Mouse (Mus musculus): ENCODE data around the gene Cnfn.
"Not testable (repeated sequence)": the region's sequence is repeated elsewhere in the genome, so short reads cannot be mapped to it uniquely, and the experiment has no call there.

Gene Cnfn

DNA sequence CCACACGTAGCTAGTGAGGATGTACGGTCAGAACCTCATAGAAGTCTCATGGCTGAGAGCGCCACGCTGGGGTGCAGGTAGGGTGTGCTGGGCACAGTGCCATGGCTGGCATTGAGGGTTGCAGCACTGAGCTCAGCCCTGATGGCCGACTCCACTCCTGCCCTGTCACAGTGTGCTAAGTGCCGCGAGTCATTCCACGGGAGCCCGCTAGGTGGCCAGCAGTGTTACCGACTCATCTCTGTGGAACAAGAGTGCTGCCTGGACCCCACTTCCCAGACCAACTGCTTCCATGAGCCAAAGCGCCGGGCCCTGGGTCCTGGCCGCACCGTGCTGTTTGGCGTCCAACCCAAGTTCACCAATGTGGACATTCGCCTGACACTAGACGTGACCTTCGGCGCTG is 6.4 kb downstream of the Cnfn start:
- no peaks in the 10 kb centered on the region for H3K27me3 ChIP-seq (ENCODE audit: control insufficient read depth, insufficient read depth, low read length, poor library complexity, severe bottlenecking)
- no peak for DNase-seq (ENCODE audit: low read depth, low spot score)
- H3K36me3 ChIP-seq (ENCODE audit: control insufficient read depth, insufficient read depth, low read length, poor library complexity, severe bottlenecking), result no peaks in the 10 kb centered on the region

DNA sequence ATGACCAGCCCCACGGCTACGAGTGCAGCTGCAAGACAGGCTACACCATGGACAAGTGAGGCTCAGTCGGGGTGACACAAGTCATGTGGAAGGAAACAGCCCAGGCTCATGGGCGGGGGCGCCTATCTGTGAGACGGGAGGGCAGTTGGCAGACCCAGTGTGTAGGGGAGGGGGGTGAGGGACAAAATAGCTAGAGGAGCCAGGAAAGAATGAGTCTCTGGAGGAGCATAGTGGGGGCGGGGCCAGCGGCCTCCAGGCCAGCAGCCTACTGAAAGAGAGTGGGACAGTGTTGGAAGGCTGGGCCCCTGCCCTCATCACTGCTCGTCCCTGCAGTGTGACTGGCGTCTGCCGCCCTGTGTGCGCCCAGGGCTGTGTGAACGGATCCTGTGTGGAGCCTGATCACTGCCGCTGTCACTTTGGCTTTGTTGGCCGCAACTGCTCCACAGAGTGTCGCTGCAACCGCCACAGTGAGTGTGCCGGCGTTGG is 10.8 kb downstream of the Cnfn start:
- Histone ChIP-seq H3K36me3 (ENCODE audit: control insufficient read depth, insufficient read depth, low read length, poor library complexity, severe bottlenecking) (no peaks in the 10 kb centered on the region), H3K27me3 (ENCODE audit: control insufficient read depth, insufficient read depth, low read length, poor library complexity, severe bottlenecking) (no peaks in the 10 kb centered on the region)
- no peak for DNase-seq (ENCODE audit: low read depth, low spot score)

DNA sequence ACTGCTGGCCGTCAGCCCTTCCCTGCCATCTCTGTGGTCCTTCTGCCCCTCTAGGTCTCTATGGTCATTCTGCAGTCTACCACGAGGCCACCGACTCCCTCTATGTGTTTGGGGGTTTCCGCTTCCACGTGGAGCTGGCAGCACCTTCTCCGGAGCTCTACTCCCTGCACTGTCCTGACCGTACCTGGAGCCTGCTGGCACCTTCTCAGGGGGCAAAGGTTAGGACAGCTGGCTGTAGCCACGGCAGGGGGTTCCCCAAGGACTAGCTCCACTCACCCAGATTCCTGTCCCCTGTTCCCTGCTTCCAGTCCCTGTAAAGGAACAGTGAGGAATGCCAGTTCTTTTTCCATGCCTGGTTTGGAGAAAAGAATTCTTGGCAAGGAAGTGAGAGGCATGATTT is 20.7 kb downstream of the Cnfn start:
- DNase-seq (ENCODE audit: low read depth, low spot score), result no peak
- H3K27me3 ChIP-seq (ENCODE audit: control insufficient read depth, insufficient read depth, low read length, poor library complexity, severe bottlenecking), result no peaks in the 10 kb centered on the region
- no peaks in the 10 kb centered on the region for H3K36me3 ChIP-seq (ENCODE audit: control insufficient read depth, insufficient read depth, low read length, poor library complexity, severe bottlenecking)

DNA sequence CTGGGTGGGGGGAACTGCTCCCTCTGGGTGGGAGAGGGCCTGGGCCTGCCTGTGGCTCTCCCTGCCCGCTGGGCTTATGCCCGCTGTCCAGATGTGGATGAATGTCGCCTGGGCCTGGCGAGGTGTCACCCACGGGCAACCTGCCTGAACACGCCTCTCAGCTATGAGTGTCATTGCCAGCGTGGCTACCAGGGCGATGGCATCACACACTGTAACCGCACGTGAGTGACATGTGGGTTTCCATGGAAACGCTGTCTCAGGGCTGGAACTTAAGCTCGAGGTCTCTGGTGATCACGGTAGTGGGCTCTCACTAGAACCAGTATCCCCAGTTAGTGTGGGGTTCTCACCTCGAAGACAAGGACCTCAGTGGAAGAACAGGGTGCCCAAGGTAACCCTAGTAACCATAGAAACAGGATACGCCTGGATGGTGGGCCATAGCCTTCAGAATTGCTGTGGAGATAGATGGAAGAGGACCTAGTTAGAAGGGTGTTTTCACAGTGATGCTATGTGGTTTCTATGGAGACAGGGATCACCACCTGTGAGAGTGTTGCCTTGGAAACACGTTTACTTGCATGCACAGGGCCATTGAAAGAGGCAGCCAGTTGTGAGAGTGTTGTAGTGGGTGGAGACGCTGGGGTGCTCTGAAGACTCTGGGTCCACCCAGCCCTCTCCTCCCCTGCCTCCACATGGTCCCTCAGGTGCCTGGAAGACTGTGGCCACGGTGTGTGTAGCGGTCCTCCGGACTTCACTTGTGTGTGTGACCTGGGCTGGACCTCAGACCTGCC is 28.3 kb downstream of the Cnfn start:
- no peaks in the 10 kb centered on the region for H3K27me3 ChIP-seq (ENCODE audit: control insufficient read depth, insufficient read depth, low read length, poor library complexity, severe bottlenecking)

DNA sequence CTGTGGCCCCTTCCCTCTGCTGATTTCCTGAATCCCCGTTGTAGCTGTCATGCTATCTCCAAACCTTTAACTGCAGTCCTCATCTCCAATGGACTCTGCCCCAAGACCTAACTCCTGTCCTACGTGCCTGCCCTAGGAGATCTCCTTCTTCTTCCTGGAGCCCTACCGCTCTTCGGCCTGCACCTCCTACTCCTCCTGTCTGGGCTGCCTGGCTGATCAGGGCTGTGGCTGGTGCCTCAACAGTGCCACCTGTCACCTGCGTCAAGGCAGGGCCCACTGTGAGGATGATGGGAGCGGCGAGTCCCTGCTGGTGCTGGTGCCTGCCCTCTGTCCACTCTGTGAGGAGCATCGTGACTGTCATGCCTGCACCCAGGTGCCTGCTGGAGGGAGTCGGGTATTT is 30.2 kb downstream of the Cnfn start:
- H3K36me3 ChIP-seq (ENCODE audit: control insufficient read depth, insufficient read depth, low read length, poor library complexity, severe bottlenecking), result no peaks in the 10 kb centered on the region
- H3K27me3 ChIP-seq (ENCODE audit: control insufficient read depth, insufficient read depth, low read length, poor library complexity, severe bottlenecking), result no peaks in the 10 kb centered on the region
- no peak for DNase-seq (ENCODE audit: low read depth, low spot score)

More for the DNA sequence above, 28.3 kb downstream of the Cnfn start:
- no peaks in the 10 kb centered on the region for H3K36me3 ChIP-seq (ENCODE audit: control insufficient read depth, insufficient read depth, low read length, poor library complexity, severe bottlenecking)
- DNase-seq (ENCODE audit: low read depth, low spot score), result no peak

DNA sequence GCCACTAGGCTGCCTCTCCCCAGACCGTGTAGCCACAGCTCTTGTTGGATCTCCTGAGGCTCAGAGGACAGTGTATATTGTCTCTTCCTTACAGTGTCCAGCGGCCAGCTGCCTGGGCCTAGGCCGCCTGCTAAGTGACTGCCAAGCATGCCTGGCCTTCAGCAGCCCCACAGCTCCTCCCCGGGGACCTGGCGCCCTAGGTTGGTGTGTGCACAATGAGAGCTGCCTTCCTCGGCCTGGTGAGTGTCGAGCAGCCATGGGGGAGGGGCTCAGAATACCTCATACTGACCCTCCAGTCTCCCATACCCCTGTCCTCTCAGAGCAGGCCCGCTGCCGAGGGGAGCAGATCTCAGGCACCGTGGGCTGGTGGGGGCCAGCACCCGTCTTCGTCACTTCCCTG is 35.1 kb downstream of the Cnfn start:
- H3K36me3 ChIP-seq (ENCODE audit: control insufficient read depth, insufficient read depth, low read length, poor library complexity, severe bottlenecking), result no peaks in the 10 kb centered on the region
- no peaks in the 10 kb centered on the region for H3K27me3 ChIP-seq (ENCODE audit: control insufficient read depth, insufficient read depth, low read length, poor library complexity, severe bottlenecking)
- DNase-seq (ENCODE audit: low read depth, low spot score), result no peak

DNA sequence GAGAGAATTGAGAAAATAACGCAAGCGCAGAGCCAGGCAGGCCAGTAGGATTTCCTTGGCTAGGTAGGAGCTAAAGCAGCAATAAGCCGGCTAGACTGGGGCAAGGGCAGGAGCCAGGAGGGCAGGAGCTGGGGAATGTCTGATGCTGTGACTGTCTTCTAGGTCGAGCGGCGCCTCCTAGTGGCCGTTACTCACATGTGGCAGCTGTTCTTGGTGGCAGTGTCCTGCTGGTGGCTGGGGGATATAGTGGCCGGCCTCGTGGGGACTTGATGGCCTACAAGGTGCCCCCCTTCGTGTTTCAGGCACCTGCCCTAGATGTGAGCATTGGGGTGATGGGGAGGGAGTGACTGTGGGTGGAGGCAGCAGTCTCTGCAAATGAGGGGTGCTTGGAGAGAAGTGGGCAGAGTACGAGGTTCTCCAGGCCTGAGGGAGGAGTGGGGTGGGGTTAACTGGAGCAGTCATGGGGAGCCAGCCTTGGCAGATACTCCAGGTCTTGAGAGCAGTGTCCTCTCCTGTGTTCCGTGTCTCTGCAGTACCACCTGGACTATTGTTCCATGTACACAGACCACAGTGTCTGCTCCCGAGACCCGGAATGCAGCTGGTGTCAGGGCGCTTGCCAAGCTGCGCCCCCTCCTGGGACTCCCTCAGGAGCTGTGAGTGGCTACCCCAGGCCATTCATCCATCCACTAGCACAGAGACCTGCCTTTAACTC is 35.8 kb downstream of the Cnfn start:
- Histone ChIP-seq H3K27me3 (ENCODE audit: control insufficient read depth, insufficient read depth, low read length, poor library complexity, severe bottlenecking) (no peaks in the 10 kb centered on the region), H3K36me3 (ENCODE audit: control insufficient read depth, insufficient read depth, low read length, poor library complexity, severe bottlenecking) (no peaks in the 10 kb centered on the region)
- peak; percentile 88 for DNase-seq (ENCODE audit: low read depth, low spot score)

DNA sequence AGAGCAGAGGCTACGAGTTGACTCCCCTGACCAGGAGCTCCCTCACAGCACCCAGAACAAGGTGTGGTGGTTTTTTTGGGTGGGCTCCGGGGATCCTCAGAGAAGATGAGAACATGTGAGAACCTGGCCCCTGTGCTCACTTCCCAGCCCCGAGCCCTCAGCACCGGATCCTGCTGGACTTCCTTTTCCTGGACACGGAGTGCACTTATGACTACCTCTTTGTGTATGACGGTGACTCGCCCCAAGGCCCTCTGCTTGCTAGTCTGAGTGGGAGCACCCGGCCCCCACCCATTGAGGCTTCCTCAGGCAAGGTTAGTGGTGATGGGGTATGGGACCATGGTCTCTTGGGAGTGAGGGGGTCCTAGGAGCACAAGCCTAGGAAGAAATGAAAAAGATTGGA is 43.3 kb downstream of the Cnfn start:
- no peaks in the 10 kb centered on the region for H3K36me3 ChIP-seq (ENCODE audit: control insufficient read depth, insufficient read depth, low read length, poor library complexity, severe bottlenecking)
- no peak for DNase-seq (ENCODE audit: low read depth, low spot score)
- no peaks in the 10 kb centered on the region for H3K27me3 ChIP-seq (ENCODE audit: control insufficient read depth, insufficient read depth, low read length, poor library complexity, severe bottlenecking)

DNA sequence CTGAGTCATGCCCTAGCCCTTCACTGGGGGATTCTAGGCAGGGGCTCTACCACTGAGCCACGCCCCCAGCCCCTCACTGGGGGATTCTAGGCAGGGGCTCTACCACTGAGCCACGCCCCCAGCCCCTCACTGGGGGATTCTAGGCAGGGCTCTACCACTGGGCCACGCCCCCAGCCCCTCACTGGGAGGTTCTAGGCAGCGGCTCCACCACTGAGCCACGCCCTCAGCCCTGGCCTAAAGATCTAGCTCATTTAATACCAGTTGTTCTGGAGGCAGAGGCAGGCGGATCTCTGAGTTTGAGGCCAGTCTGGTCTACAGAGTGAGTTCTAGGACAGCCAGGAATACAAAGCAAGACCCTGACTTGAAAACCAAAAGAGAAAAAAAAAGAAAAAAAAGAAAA is 44.1 kb downstream of the Cnfn start:
- H3K27me3 ChIP-seq (ENCODE audit: control insufficient read depth, insufficient read depth, low read length, poor library complexity, severe bottlenecking); DNase-seq (ENCODE audit: low read depth, low spot score); H3K36me3 ChIP-seq (ENCODE audit: control insufficient read depth, insufficient read depth, low read length, poor library complexity, severe bottlenecking): not testable (repeated sequence)

DNA sequence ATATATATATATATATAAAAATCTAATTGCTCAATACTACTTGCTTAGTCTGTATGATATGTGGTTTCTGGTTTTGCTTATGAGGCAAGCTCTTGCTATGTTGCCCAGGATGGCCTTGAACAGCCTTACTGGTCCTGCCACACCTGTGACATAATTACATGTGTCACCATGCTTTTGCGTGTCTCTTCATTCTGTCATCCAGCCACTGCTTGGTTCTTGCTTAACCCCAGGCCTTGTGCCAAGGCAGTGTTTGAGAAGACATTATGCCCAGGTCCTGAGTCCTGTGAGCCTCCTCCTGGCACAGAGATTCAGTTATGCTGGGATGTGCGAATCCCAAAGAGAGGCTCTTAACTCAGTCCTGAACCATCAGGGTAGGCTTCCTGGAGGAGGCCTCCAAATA is 46.3 kb downstream of the Cnfn start:
- Histone ChIP-seq H3K36me3 (ENCODE audit: control insufficient read depth, insufficient read depth, low read length, poor library complexity, severe bottlenecking) (no peaks in the 10 kb centered on the region), H3K27me3 (ENCODE audit: control insufficient read depth, insufficient read depth, low read length, poor library complexity, severe bottlenecking) (no peaks in the 10 kb centered on the region)
- no peak for DNase-seq (ENCODE audit: low read depth, low spot score)

DNA sequence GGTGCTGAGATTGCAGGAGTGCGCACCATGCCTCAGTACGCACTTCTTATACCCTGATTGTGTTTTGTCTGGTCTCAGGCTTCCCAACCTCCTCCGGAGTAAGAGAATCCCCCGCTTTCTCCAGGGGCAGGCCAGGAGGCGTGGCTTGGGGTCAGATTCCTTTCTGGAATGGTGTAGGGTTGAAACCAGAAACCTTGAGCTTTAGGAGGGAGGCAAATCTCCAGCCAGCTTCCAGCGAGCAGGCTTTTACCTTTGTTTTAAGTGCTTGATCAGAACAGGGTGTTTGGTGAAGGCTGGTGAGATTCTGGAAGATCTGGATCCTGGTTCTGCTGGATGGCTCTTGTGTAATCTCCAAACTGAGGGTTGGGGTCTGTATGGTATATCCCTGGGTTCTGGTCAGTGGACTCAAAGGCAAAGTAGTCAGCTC is 47.5 kb downstream of the Cnfn start:
- DNase-seq (ENCODE audit: low read depth, low spot score), result no peak
- no peaks in the 10 kb centered on the region for H3K36me3 ChIP-seq (ENCODE audit: control insufficient read depth, insufficient read depth, low read length, poor library complexity, severe bottlenecking)
- H3K27me3 ChIP-seq (ENCODE audit: control insufficient read depth, insufficient read depth, low read length, poor library complexity, severe bottlenecking), result no peaks in the 10 kb centered on the region

All from splenic B cell, adult 2 months (primary cell).